Mouse (Mus musculus) heart, embryonic 11.5 days (tissue): ENCODE data around the gene Hmgcl. TPM values are rescaled to one million over a fixed set of nuclear protein-coding genes. Genes with fewer than 3 reads are reported as not detected.

ENCODE experiments used
- ATAC-seq: fragments of 200-750 bp; cut with Nextera tagmentation; replicated peaks from 2 replicates; pipeline ENCODE4 v1.8.0; 2017; ENCODE audit warnings: moderate library complexity; ENCODE audit not compliant: insufficient number of reproducible peaks, low FRiP score, low TSS enrichment
- H3K27ac ChIP-seq: fragments of 300-500 bp; sonication (generic); 2 replicates; pipeline ENCODE4 v1.5.1; 2014; ENCODE audit warnings: mild to moderate bottlenecking, low read depth, low read length
- H3K27me3 ChIP-seq: fragments of 300-500 bp; sonication (generic); 2 replicates; pipeline ENCODE4 v1.6.1; 2014; ENCODE audit warnings: mild to moderate bottlenecking, low read length, mixed read lengths; ENCODE audit not compliant: control insufficient read depth, insufficient read depth
- H3K36me3 ChIP-seq: fragments of 300-500 bp; sonication (generic); 2 replicates; pipeline ENCODE4 v1.6.1; 2014; ENCODE audit warnings: mild to moderate bottlenecking, low read length, moderate library complexity, mixed read lengths; ENCODE audit not compliant: control insufficient read depth, insufficient read depth
- H3K4me1 ChIP-seq: fragments of 300-500 bp; sonication (generic); 2 replicates; pipeline ENCODE4 v1.6.1; 2014; ENCODE audit warnings: low read length; ENCODE audit not compliant: control insufficient read depth, insufficient read depth
- H3K4me2 ChIP-seq: fragments of 300-500 bp; sonication (generic); 2 replicates; pipeline ENCODE4 v1.6.1; 2014; ENCODE audit warnings: mild to moderate bottlenecking, moderate library complexity
- H3K4me3 ChIP-seq: fragments of 300-500 bp; sonication (generic); 2 replicates; pipeline ENCODE4 v1.5.1; 2014; ENCODE audit warnings: low read depth, low read length
- H3K9ac ChIP-seq: fragments of 300-500 bp; sonication (generic); 2 replicates; pipeline ENCODE4 v1.6.1; 2014; ENCODE audit warnings: mild to moderate bottlenecking, low read depth, low read length, moderate library complexity
- H3K9me3 ChIP-seq: fragments of 300-500 bp; sonication (generic); replicated peaks from 2 replicates; pipeline ENCODE4 v1.6.1; 2016; ENCODE audit warnings: low read length; ENCODE audit not compliant: control insufficient read depth
- WGBS: fragments of 180-500 bp; shearing (Covaris S2); extraction: QIAGEN DNeasy Blood & Tissue Kit; methylation state at CpG from one replicate; pipeline ENCODE4 v1.1.7; 2014; ENCODE audit not compliant: insufficient replicate concordance; 5-methylcytosine and 5-hydroxymethylcytosine counted together
- polyA plus RNA-seq: library from polyadenylated mRNA; unstranded; fragments of >200 nt; fragmentation: Nextera tagmentation; extraction: Ambion mirVana; gene quantifications from 2 replicates; pipeline ENCODE4 v1.2.1, GENCODE M21; 2014

The Hmgcl gene
- polyA plus RNA-seq, result 75.9 and 84.0 TPM in 2 replicates

GRCm38 (mm10) chr4:135946278-135946658, at the start of gene Hmgcl:
Hmgcl (plus strand) TSS chr4:135946448.
- H3K9me3 ChIP-seq, result no peaks in the 10 kb centered on the region
- H3K4me2 ChIP-seq, result peak within 1 kb of the TSS; percentile 90
- under 1% methylated on average over 23 of the region's 23 CpGs for WGBS
- H3K4me3 ChIP-seq, result peak within 1 kb of the TSS; percentile 89
- peaks cover 3% of the 10 kb centered on the region for H3K36me3 ChIP-seq
- peaks cover 9% of the 10 kb centered on the region for H3K4me1 ChIP-seq
- H3K27me3 ChIP-seq, result no peaks in the 10 kb centered on the region
- ATAC-seq, result peak; percentile 82
- H3K9ac ChIP-seq, result peak within 1 kb of the TSS; percentile 87
- peak within 1 kb of the TSS; percentile 57 for H3K27ac ChIP-seq

GRCm38 (mm10) chr4:135898380-135899049, 47.7 kb upstream of the Hmgcl start:
- Histone ChIP-seq H3K27me3 (no peaks in the 10 kb centered on the region), H3K9me3 (no peaks in the 10 kb centered on the region), H3K4me3 (no peak overlapping the region), H3K4me2 (peak overlapping the region; percentile 25), H3K27ac (peak overlapping the region; percentile 47), H3K4me1 (peaks cover 12% of the 10 kb centered on the region), H3K9ac (peak overlapping the region; percentile 56; the same call in 1 of the 2 replicates), H3K36me3 (no peaks in the 10 kb centered on the region)
- ATAC-seq, result peak; percentile 75
- WGBS, result 31% methylated on average over 9 of the region's 9 CpGs

GRCm38 (mm10) chr4:135899050-135899448, 47.2 kb upstream of the Hmgcl start:
- no peaks in the 10 kb centered on the region for H3K36me3 ChIP-seq
- no peak overlapping the region for H3K4me3 ChIP-seq
- no peaks in the 10 kb centered on the region for H3K27me3 ChIP-seq
- 89% methylated on average over 7 of the region's 7 CpGs for WGBS
- ATAC-seq, result no peak
- H3K9me3 ChIP-seq, result no peaks in the 10 kb centered on the region
- no peak overlapping the region for H3K4me2 ChIP-seq
- no peak overlapping the region for H3K9ac ChIP-seq
- peaks cover 12% of the 10 kb centered on the region for H3K4me1 ChIP-seq
- no peak overlapping the region for H3K27ac ChIP-seq

GRCm38 (mm10) chr4:135900008-135900407, 46.2 kb upstream of the Hmgcl start:
- Histone ChIP-seq H3K9me3 (no peaks in the 10 kb centered on the region), H3K4me1 (peaks cover 9% of the 10 kb centered on the region), H3K4me2 (no peak overlapping the region), H3K9ac (no peak overlapping the region), H3K27me3 (0 out of 2 replicates have a peak, but pooled peaks cover 1% of the 10 kb centered on the region), H3K27ac (no peak overlapping the region), H3K4me3 (no peak overlapping the region), H3K36me3 (no peaks in the 10 kb centered on the region)
- 74% methylated on average over 5 of the region's 5 CpGs for WGBS
- no peak for ATAC-seq

GRCm38 (mm10) chr4:135902606-135903242, 43.5 kb upstream of the Hmgcl start:
- Histone ChIP-seq H3K4me3 (no peak overlapping the region), H3K4me2 (no peak overlapping the region), H3K9me3 (no peaks in the 10 kb centered on the region), H3K27me3 (peaks cover 7% of the 10 kb centered on the region; the same call in 1 of the 2 replicates), H3K36me3 (no peaks in the 10 kb centered on the region), H3K4me1 (peaks cover 6% of the 10 kb centered on the region; the same call in 1 of the 2 replicates), H3K27ac (no peak overlapping the region), H3K9ac (no peak overlapping the region)
- 81% methylated on average over 4 of the region's 4 CpGs for WGBS
- ATAC-seq, result no peak

GRCm38 (mm10) chr4:135904810-135905209, 41.4 kb upstream of the Hmgcl start:
- Histone ChIP-seq H3K36me3 (no peaks in the 10 kb centered on the region), H3K4me3 (no peak overlapping the region), H3K4me2 (no peak overlapping the region), H3K27ac (no peak overlapping the region), H3K9me3 (no peaks in the 10 kb centered on the region), H3K4me1 (peaks cover 6% of the 10 kb centered on the region; the same call in 1 of the 2 replicates), H3K27me3 (peaks cover 7% of the 10 kb centered on the region; the same call in 1 of the 2 replicates), H3K9ac (no peak overlapping the region)
- WGBS, result 73% methylated on average over 1 of the region's 1 CpGs
- ATAC-seq, result no peak

- peaks cover 6% of the 10 kb centered on the region; the same call in 1 of the 2 replicates for H3K4me1 ChIP-seq
- no peak overlapping the region for H3K27ac ChIP-seq
- H3K9me3 ChIP-seq, result no peaks in the 10 kb centered on the region
- H3K9ac ChIP-seq, result no peak overlapping the region
- no peak overlapping the region for H3K4me3 ChIP-seq
- 83% methylated on average over 3 of the region's 3 CpGs for WGBS
- no peak overlapping the region for H3K4me2 ChIP-seq
- peaks cover 7% of the 10 kb centered on the region; the same call in 1 of the 2 replicates for H3K27me3 ChIP-seq
- H3K36me3 ChIP-seq, result no peaks in the 10 kb centered on the region
- ATAC-seq, result no peak
Observed at GRCm38 (mm10) chr4:135906633-135907032, 39.6 kb upstream of the Hmgcl start.

- ATAC-seq, result no peak
- no peak overlapping the region for H3K4me3 ChIP-seq
- no peaks in the 10 kb centered on the region for H3K9me3 ChIP-seq
- peak overlapping the region; percentile 17; the same call in 1 of the 2 replicates for H3K4me2 ChIP-seq
- H3K4me1 ChIP-seq, result peaks cover 6% of the 10 kb centered on the region; the same call in 1 of the 2 replicates
- WGBS, result 17% methylated on average over 13 of the region's 13 CpGs
- H3K27me3 ChIP-seq, result peaks cover 7% of the 10 kb centered on the region; the same call in 1 of the 2 replicates
- H3K27ac ChIP-seq, result no peak overlapping the region
- H3K9ac ChIP-seq, result 0 out of 2 replicates have a peak overlapping the region, but pooled peaks have one; percentile 22
- no peaks in the 10 kb centered on the region for H3K36me3 ChIP-seq
Observed at GRCm38 (mm10) chr4:135909326-135910066, 36.8 kb upstream of the Hmgcl start.
